Mouse (Mus musculus) hindbrain, embryonic 16.5 days (tissue): ENCODE results near the gene Tbp. TPM values are rescaled to one million over a fixed set of nuclear protein-coding genes. Genes with fewer than 3 reads are reported as not detected.
"Not testable (repeated sequence)": the region's sequence is repeated elsewhere in the genome, so short reads cannot be mapped to it uniquely, and the experiment has no call there.

ENCODE experiments used
- ATAC-seq: fragments of 200-750 bp; cut with Nextera tagmentation; 2 replicates; pipeline ENCODE4 v1.8.0; 2017; ENCODE audit warnings: moderate TSS enrichment, moderate library complexity
- H3K27ac ChIP-seq: fragments of 300-500 bp; sonication (generic); 2 replicates; pipeline ENCODE4 v1.5.1; 2014; ENCODE audit warnings: low read depth, mild to moderate bottlenecking, control low read depth, low read length, moderate library complexity
- H3K27me3 ChIP-seq: fragments of 300-500 bp; sonication (generic); replicated peaks from 2 replicates; pipeline ENCODE4 v1.6.1; 2014; ENCODE audit warnings: low read length; ENCODE audit not compliant: control insufficient read depth, insufficient read depth
- H3K36me3 ChIP-seq: fragments of 300-500 bp; sonication (generic); 2 replicates; pipeline ENCODE4 v1.6.1; 2014; ENCODE audit warnings: mild to moderate bottlenecking, low read length, moderate library complexity, mixed read lengths; ENCODE audit not compliant: control insufficient read depth, insufficient read depth
- H3K4me1 ChIP-seq: fragments of 300-500 bp; sonication (generic); 2 replicates; pipeline ENCODE4 v1.6.1; 2014; ENCODE audit warnings: low read depth, low read length; ENCODE audit not compliant: control insufficient read depth, insufficient read depth
- H3K4me2 ChIP-seq: fragments of 300-500 bp; sonication (generic); 2 replicates; pipeline ENCODE4 v1.6.1; 2014; ENCODE audit warnings: mild to moderate bottlenecking, low read length, control low read depth, moderate library complexity
- H3K4me3 ChIP-seq: fragments of 300-500 bp; sonication (generic); 2 replicates; pipeline ENCODE4 v1.5.1; 2014; ENCODE audit warnings: mild to moderate bottlenecking, low read length, control low read depth, moderate library complexity
- H3K9ac ChIP-seq: fragments of 300-500 bp; sonication (generic); 2 replicates; pipeline ENCODE4 v1.6.1; 2014; ENCODE audit warnings: low read depth, mild to moderate bottlenecking, control low read depth, low read length, moderate library complexity
- H3K9me3 ChIP-seq: fragments of 300-500 bp; sonication (generic); 2 replicates; pipeline ENCODE4 v1.6.1; 2014; ENCODE audit warnings: mild to moderate bottlenecking, low read length, moderate library complexity; ENCODE audit not compliant: control insufficient read depth
- WGBS: fragments of 180-500 bp; shearing (Covaris S2); extraction: QIAGEN DNeasy Blood & Tissue Kit; methylation state at CpG from one replicate; pipeline ENCODE4 v1.1.7; 2014; 5-methylcytosine and 5-hydroxymethylcytosine counted together
- polyA plus RNA-seq: library from polyadenylated mRNA; unstranded; fragments of >200 nt; fragmentation: Nextera tagmentation; extraction: Ambion mirVana; gene quantifications from 2 replicates; pipeline ENCODE4 v1.2.1, GENCODE M21; 2015

Gene Tbp
- polyA plus RNA-seq, 1 experiment from 2014 or later: 51.1 TPM

- Histone ChIP-seq H3K36me3 (no peaks in the 10 kb centered on the region), H3K9me3 (no peaks in the 10 kb centered on the region), H3K4me1 (peaks cover 14% of the 10 kb centered on the region), H3K27me3 (no peaks in the 10 kb centered on the region), H3K4me2 (no peak overlapping the region), H3K9ac (no peak overlapping the region), H3K27ac (no peak overlapping the region), H3K4me3 (no peak overlapping the region)
- 5% methylated on average over 5 of the region's 5 CpGs for WGBS
- no peak for ATAC-seq
Measured at GRCm38 (mm10) chr17:15530141-15530540, 30.5 kb downstream of the Tbp start.

- no peaks in the 10 kb centered on the region for H3K4me1 ChIP-seq
- H3K27me3 ChIP-seq: peaks cover 4% of the 10 kb centered on the region; the same call in 1 of the 2 replicates
- no peak overlapping the region for H3K4me3 ChIP-seq
- H3K4me2 ChIP-seq: no peak overlapping the region
- H3K36me3 ChIP-seq: no peaks in the 10 kb centered on the region
- no peak for ATAC-seq
- WGBS: 66% methylated on average over 10 of the region's 11 CpGs
- H3K9me3 ChIP-seq: no peaks in the 10 kb centered on the region
- no peak overlapping the region for H3K9ac ChIP-seq
- no peak overlapping the region for H3K27ac ChIP-seq
Measured at GRCm38 (mm10) chr17:15535162-15535800, 35.6 kb downstream of the Tbp start.

- ATAC-seq: 0 out of 2 replicates have a peak, but pooled peaks have one; percentile 6
Measured at GRCm38 (mm10) chr17:15535943-15536342, 36.3 kb downstream of the Tbp start.

GRCm38 (mm10) chr17:15536457-15536904, 36.8 kb downstream of the Tbp start:
- H3K9me3 ChIP-seq: no peaks in the 10 kb centered on the region
- no peaks in the 10 kb centered on the region for H3K4me1 ChIP-seq
- WGBS: under 1% methylated on average over 33 of the region's 33 CpGs
- H3K36me3 ChIP-seq: no peaks in the 10 kb centered on the region
- peak overlapping the region; percentile 58 for H3K9ac ChIP-seq
- H3K27ac ChIP-seq: no peak overlapping the region
- peaks cover 4% of the 10 kb centered on the region; the same call in 1 of the 2 replicates for H3K27me3 ChIP-seq
- peak overlapping the region; percentile 83 for H3K4me2 ChIP-seq
- ATAC-seq: peak; percentile 71
- H3K4me3 ChIP-seq: peak overlapping the region; percentile 47

More at GRCm38 (mm10) chr17:15535943-15536342, 36.3 kb downstream of the Tbp start:
- Histone ChIP-seq H3K27ac (no peak overlapping the region), H3K36me3 (no peaks in the 10 kb centered on the region), H3K4me1 (no peaks in the 10 kb centered on the region), H3K9ac (no peak overlapping the region), H3K9me3 (no peaks in the 10 kb centered on the region), H3K27me3 (peaks cover 4% of the 10 kb centered on the region; the same call in 1 of the 2 replicates), H3K4me2 (peak overlapping the region; percentile 83), H3K4me3 (peak overlapping the region; percentile 47)
- WGBS: 19% methylated on average over 8 of the region's 8 CpGs

GRCm38 (mm10) chr17:15540309-15540708, 40.6 kb downstream of the Tbp start:
- Histone ChIP-seq H3K4me3 (no peak overlapping the region), H3K27ac (no peak overlapping the region), H3K9ac (no peak overlapping the region), H3K9me3 (no peaks in the 10 kb centered on the region), H3K36me3 (no peaks in the 10 kb centered on the region), H3K4me1 (no peaks in the 10 kb centered on the region), H3K27me3 (peaks cover 4% of the 10 kb centered on the region; the same call in 1 of the 2 replicates), H3K4me2 (no peak overlapping the region)
- 73% methylated on average over 4 of the region's 4 CpGs for WGBS
- no peak for ATAC-seq

- H3K4me3 ChIP-seq, H3K4me1 ChIP-seq, H3K27ac ChIP-seq, H3K9ac ChIP-seq, H3K36me3 ChIP-seq, ATAC-seq, H3K4me2 ChIP-seq, H3K27me3 ChIP-seq, H3K9me3 ChIP-seq: not testable (repeated sequence)
- 90% methylated on average over 2 of the region's 4 CpGs for WGBS
Measured at GRCm38 (mm10) chr17:15543868-15544267, 44.2 kb downstream of the Tbp start.

- Histone ChIP-seq H3K9me3 (no peaks in the 10 kb centered on the region), H3K27ac (no peak overlapping the region), H3K27me3 (no peaks in the 10 kb centered on the region), H3K36me3 (no peaks in the 10 kb centered on the region), H3K4me2 (no peak overlapping the region), H3K9ac (no peak overlapping the region), H3K4me1 (no peaks in the 10 kb centered on the region), H3K4me3 (no peak overlapping the region)
- WGBS: 70% methylated on average over 4 of the region's 4 CpGs
- ATAC-seq: no peak
Measured at GRCm38 (mm10) chr17:15546440-15546839, 46.8 kb downstream of the Tbp start.

- H3K4me2 ChIP-seq: no peak overlapping the region
- no peak overlapping the region for H3K4me3 ChIP-seq
- H3K27me3 ChIP-seq: no peaks in the 10 kb centered on the region
- 54% methylated on average over 1 of the region's 1 CpGs for WGBS
- no peak overlapping the region for H3K27ac ChIP-seq
- no peaks in the 10 kb centered on the region for H3K4me1 ChIP-seq
- ATAC-seq: no peak
- H3K36me3 ChIP-seq: no peaks in the 10 kb centered on the region
- no peaks in the 10 kb centered on the region for H3K9me3 ChIP-seq
- no peak overlapping the region for H3K9ac ChIP-seq
Measured at GRCm38 (mm10) chr17:15549713-15550112, 50.0 kb downstream of the Tbp start.

GRCm38 (mm10) chr17:15559946-15560345, 60.3 kb downstream of the Tbp start:
- no peak for ATAC-seq
- Histone ChIP-seq H3K4me2 (no peak overlapping the region), H3K36me3 (no peaks in the 10 kb centered on the region), H3K27me3 (no peaks in the 10 kb centered on the region), H3K4me1 (peaks cover 5% of the 10 kb centered on the region), H3K9me3 (no peaks in the 10 kb centered on the region), H3K4me3 (no peak overlapping the region), H3K27ac (no peak overlapping the region), H3K9ac (no peak overlapping the region)
- WGBS: 85% methylated on average over 2 of the region's 2 CpGs
